Mouse (Mus musculus): ENCODE results near the gene Tnrc6c. TPM values are rescaled to one million over a fixed set of nuclear protein-coding genes. Genes with fewer than 3 reads are reported as not detected.

The Tnrc6c gene
- 26.1 TPM for polyA plus RNA-seq (2015; fragmentation: Illumina TruSeq; extraction: RNeasy Lipid Tissue Mini Kit (QIAGEN cat#74804); ENCODE audit: insufficient read depth, low replicate concordance)

GRCm38 (mm10) chr11:117653491-117654351 lies at the start of gene Tnrc6c:
Tnrc6c (plus strand) TSS chr11:117654289.

GRCm38 (mm10) chr11:117781993-117782704 lies 128.1 kb downstream of the Tnrc6c start, which contains the start of the genes Tmc8 and Tmc6:
Tmc8 (plus strand) TSS chr11:117782076.
Tmc6 (minus strand) TSS chr11:117782198.

DNA sequence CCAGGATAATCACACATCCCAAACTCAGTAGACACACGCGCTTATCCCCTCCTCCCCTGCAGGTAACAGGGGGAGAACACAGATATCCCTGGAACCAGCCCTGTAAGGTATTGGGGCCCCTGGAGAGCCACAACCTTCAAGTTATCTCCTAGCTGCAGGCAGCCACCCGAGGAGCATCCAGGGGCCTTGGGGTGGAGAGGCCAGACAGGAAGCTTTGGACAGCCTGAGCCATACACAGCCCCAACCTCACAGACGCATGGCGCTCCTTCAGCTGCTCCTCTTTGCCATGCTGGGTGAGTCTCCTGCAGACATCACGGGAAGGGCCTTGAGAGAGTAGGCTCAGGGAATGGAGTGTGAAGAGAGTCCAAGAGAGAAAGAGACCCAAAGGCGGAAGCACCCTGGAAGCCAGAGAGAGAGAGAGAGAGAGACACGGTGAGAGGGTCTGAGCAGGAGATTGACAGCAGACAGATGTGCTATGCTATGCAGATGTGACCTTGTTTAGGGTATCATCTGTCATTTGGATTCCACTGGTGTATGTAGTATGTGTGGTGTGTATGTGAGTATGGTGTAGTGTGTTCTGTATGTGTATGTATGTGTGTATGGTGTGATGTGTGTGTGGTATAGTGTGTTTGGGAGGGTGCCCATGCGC lies 143.5 kb downstream of the Tnrc6c start, which contains the start of gene 6030468B19Rik:
TSS of gene 6030468B19Rik (plus strand) at position 150 of the 649 bp plus-strand sequence.

GRCm38 (mm10) chr11:117809407-117810311 lies 155.6 kb downstream of the Tnrc6c start, which contains the start of the genes Gm20708 and Syngr2:
Gm20708 (plus strand) TSS chr11:117809668.
Syngr2 (plus strand) TSS chr11:117809668.

Other genes starting within 250 kb of the Tnrc6c start
- gene Gm11733, start 169.9 kb upstream of the Tnrc6c start, polyA plus RNA-seq (2015; fragmentation: Illumina TruSeq; extraction: RNeasy Lipid Tissue Mini Kit (QIAGEN cat#74804); ENCODE audit: insufficient read depth, low replicate concordance) = not detected
- 9.9 TPM for gene Tmc8, start 127.8 kb downstream of the Tnrc6c start, polyA plus RNA-seq (2015; fragmentation: Illumina TruSeq; extraction: RNeasy Lipid Tissue Mini Kit (QIAGEN cat#74804); ENCODE audit: insufficient read depth, low replicate concordance)
- gene Tmc6, start 127.9 kb downstream of the Tnrc6c start, polyA plus RNA-seq (2015; fragmentation: Illumina TruSeq; extraction: RNeasy Lipid Tissue Mini Kit (QIAGEN cat#74804); ENCODE audit: insufficient read depth, low replicate concordance) = 66.0 TPM
- gene 6030468B19Rik, start 143.4 kb downstream of the Tnrc6c start, polyA plus RNA-seq (2015; fragmentation: Illumina TruSeq; extraction: RNeasy Lipid Tissue Mini Kit (QIAGEN cat#74804); ENCODE audit: insufficient read depth, low replicate concordance) = 0.77 TPM
- gene Gm20708, start 155.4 kb downstream of the Tnrc6c start, polyA plus RNA-seq (2015; fragmentation: Illumina TruSeq; extraction: RNeasy Lipid Tissue Mini Kit (QIAGEN cat#74804); ENCODE audit: insufficient read depth, low replicate concordance) = 9.4 TPM
- gene Syngr2, start 155.4 kb downstream of the Tnrc6c start, polyA plus RNA-seq (2015; fragmentation: Illumina TruSeq; extraction: RNeasy Lipid Tissue Mini Kit (QIAGEN cat#74804); ENCODE audit: insufficient read depth, low replicate concordance) = 92.3 TPM
- 18.5 TPM for gene Afmid, start 171.6 kb downstream of the Tnrc6c start, polyA plus RNA-seq (2015; fragmentation: Illumina TruSeq; extraction: RNeasy Lipid Tissue Mini Kit (QIAGEN cat#74804); ENCODE audit: insufficient read depth, low replicate concordance)
- gene Tk1, start 171.8 kb downstream of the Tnrc6c start, polyA plus RNA-seq (2015; fragmentation: Illumina TruSeq; extraction: RNeasy Lipid Tissue Mini Kit (QIAGEN cat#74804); ENCODE audit: insufficient read depth, low replicate concordance) = 27.2 TPM
- 45.7 TPM for gene Birc5, start 195.0 kb downstream of the Tnrc6c start, polyA plus RNA-seq (2015; fragmentation: Illumina TruSeq; extraction: RNeasy Lipid Tissue Mini Kit (QIAGEN cat#74804); ENCODE audit: insufficient read depth, low replicate concordance)
- not detected for gene Tmem235, start 206.5 kb downstream of the Tnrc6c start, polyA plus RNA-seq (2015; fragmentation: Illumina TruSeq; extraction: RNeasy Lipid Tissue Mini Kit (QIAGEN cat#74804); ENCODE audit: insufficient read depth, low replicate concordance)
- 3.8 TPM for gene Tha1, start 219.2 kb downstream of the Tnrc6c start, polyA plus RNA-seq (2015; fragmentation: Illumina TruSeq; extraction: RNeasy Lipid Tissue Mini Kit (QIAGEN cat#74804); ENCODE audit: insufficient read depth, low replicate concordance)

Measured in spleen, adult 10 weeks (tissue).